Mouse (Mus musculus) left cerebral cortex, adult 18-20 months (tissue): Measurements from ENCODE around the gene Aff1. TPM values are rescaled to one million over a fixed set of nuclear protein-coding genes. Genes with fewer than 3 reads are reported as not detected.
A peak's percentile ranks its signal among the peaks of the same experiment; 100 is the strongest.

Experiments used
- DNase-seq, 2 experiments: peaks; one replicate each; pipeline ENCODE4 v3.0.0; 2021 to 2022; ENCODE audit warnings: low spot score in 2 of 2, mixed read lengths in 1 of 2
- total RNA-seq, 2 experiments: library from RNA; stranded (reverse); gene quantifications; 2 replicates each; pipeline ENCODE4 v1.2.3; 2021

The Aff1 gene
- total RNA-seq, 2 experiments from 2014 or later, result 13.3 to 15.4 TPM

DNA sequence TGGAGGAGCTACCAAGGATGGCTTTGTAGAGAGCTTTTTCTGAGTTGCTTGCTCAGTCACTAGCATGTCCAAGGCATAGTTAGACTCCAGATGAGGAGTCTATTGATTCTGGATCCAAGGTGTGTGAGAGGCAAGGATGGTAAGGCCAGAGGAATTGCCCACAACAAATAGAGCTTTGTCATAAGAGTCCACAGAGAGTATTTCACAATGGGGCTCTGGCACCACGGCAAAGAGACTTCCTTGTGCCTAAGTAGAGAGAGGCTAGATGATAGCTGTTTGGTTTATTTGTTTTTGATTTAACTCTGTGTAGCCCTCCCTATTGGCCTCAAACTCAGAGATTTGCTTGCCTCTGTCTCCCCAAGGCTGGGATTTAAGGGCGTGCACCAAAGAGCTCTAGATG lies 54.9 kb downstream of the Aff1 start:
- no peak for DNase-seq

DNA sequence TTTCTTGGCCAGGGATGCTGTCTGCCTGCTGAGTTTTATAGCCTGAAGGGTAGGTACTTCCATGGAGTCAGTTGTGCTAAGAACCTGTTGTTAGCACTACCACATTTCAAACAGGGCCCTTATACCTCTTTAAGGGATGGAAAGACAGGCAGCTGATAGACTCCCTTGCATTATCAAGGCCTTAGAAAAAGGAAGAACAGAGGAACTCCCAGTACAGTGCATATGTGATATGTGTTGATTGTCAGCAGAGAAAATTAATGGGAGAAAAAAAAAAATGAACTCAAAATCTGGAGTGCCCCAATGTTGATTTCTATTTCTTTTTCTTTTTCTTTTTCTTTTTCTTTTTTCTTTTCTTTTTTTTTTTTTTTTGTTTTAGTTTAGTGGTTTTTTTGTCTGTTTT lies 56.2 kb downstream of the Aff1 start:
- DNase-seq, result no peak

DNA sequence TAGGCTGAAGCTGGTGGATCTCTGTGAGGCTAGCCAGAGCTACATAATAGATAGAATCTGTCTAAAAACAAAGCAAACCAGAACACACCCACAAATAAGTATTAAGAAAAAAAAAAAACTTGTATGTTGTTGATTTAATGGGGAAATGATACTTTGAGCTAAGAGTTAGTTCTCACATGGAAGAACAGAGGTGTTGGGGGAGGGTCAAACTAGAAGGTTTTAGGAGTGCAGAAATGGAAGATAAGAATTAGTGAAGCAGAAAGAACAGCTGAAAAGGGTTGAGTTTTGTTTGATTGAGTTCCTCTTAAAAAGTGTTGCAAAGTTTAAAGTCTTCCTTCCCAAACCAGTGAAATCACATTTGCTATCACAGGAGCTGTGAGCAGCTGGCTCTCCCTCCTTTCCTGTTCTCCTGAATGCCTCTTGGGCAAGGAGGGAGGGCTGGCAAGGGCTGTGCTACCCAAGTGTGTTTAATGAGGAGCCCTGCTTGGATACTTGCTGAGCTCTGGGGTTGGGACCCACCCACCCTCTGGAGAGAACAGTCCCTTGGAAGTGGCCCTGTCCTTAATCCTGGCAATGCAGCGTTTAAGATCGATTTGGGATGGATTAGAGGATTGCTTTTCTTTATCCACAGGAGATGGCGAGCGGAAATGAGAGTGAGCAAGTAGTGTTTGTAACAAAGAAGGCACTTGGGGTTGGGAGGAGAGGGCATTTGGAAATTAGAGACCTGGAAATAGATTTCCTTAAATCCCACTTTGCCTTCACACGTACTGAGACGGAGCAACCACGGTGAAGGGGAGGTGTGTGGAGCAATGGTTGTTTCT lies 57.5 kb downstream of the Aff1 start:
- no peak for DNase-seq

DNA sequence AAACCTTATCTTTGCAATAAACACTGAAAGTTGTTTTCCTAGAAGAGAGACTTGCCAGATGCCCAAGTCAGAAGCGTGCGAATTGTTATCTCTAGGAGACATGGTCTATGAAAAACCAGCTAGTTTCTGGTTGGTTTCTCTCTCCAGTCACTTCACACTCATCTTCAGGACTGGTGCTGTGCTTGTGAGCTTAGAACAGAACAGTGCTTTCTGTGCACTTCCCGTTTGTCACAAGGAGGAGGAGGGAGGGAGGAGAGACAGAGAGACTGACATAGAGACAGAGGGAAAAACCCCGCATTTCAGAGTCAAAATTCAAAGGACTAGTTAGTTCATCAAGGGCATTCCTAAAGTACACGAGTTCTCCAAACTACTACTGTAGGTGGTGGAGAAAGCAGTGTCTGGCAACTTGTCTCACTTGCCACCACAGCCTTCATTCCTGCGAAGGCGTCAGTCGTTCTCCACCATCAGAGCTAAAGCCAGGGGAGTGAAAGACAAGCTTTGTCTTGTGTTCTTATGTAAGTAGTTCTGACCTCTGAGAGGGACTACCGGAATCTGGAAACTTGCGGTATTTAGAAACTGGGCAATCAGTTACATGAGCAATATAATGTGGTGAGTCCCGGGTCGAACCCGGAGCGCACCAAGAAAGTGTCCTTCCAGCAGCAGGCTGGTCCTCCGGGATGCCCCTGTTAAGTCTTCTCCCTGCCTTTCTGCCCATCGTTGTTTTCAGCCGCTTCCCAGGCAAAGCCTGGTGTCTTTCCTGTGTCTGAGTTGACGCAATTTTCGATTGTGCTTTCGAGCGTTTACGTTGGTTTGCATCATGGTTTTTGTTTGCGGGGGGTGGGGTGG lies 60.7 kb downstream of the Aff1 start:
- peak in 1 of 2 experiments; percentile 19 for DNase-seq

DNA sequence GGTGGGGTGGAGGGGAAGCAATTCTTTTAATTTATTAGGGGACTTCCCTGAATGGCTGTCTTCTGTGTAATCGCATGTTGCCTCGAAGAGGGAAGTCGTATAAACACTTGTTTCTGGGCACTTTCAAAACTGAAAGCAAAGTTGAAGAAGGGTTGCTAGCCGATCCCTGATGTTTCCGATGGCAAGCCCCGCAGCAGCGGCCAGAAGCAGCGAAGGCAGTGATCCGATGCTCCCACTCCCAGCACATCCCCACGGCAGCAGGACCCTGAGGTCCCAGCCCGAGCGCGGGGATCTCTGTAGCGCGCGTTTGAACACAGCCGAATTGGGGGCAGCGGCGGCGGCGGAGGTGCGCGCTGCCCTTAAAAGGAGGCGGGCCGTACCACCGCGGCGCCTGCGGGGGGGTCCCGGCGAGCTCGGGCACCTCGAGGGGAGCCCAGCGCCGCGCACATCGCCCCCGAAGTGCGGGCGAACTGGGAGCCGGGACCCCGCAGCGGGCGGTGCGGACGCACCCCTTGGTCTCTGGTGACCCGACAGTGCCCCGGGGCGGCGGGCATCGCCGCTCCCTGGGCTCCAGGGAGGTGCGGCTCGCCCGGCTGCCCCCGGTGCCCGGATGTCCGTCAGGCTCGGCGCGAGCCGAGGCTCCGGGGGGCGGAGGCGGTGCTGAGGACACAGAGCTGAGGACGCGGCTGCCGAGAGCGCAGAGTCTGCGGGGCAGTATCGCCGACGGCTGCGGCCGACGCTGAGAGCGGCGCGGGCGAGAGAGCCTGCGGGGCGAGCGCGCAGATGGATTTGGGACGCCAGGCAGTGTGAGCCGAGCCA lies 61.5 kb downstream of the Aff1 start:
- DNase-seq, result peak; percentile 75 to 84

DNA sequence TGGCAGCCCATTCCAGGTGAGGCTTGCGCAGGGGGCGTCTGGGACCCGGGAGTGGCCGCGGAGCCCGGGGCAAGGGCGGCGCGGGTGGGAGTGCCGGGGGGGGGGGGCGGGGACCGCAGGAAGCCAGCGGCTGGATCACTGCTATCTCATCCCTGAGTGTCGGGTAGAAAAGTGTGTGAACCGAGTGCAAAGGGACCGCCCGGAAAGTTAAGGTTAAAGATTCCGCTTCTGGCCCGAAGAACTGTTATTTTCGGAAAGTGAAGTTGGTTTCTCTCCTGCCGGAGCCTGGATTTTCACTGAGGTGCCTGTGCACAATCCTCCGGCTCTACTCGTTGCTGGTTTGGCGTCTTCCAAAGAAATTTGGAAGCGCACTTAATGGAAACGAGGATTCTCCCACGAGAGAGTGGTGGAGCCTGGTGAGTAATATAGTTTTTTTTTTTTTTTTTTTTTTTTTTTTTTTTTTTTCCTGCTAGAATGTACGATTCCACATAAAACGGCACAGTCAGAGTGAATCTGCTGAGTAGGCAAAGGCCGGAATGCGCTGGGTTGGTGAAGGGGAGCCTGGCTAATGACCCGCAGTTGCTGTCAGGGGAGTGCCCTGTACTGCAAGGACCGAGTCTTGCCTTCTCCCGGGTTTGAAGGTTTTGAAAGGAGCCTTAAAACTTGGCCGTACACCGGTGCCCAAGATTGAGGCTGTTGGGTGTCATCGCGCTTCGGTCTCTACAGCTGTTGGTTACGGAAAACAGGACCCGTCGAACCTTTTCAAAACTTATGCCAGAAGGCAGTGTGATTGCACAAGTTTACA lies 62.4 kb downstream of the Aff1 start:
- DNase-seq, result peak in 1 of 2 experiments; percentile 22

DNA sequence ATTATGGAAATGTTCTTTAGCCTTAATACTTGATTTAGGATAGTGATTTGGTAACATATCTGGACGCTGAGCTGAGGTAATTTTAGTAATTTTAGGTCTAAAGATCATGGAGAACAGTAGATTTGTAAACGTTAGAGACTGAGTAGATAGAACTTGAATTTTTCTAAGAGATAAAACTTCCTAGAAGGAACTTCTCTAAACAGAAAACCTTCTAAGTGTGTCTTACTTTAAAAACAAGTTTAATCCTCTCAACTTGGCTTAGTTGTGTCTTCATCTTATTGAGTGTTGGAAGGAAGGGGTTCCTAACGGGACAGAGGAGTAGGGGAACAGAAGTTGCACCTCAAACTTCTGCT lies 62.9 kb downstream of the Aff1 start:
- no peak for DNase-seq

DNA sequence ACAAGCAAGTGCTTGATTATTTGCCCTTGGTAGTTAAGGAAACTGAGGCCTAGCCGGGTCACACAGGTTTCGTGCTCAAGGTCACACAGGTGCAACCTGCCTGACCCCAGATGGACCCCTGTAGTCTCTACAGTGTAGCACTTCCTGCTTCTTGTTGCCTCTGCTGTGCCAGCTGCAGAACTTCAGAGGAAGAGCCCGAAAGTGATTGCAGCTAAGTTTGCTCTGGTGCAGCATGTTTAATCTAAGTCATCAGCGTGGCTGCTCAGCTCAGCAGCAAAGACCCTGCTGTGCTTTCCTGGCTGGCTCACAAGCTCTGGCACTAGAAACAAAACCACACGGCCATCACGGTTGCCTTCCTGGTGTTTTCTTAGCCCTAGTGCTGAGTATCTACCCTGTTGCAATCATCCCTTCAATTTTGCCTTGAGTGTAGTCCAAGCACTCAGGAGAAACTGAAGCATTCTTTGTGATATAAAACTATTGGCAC lies 64.1 kb downstream of the Aff1 start:
- no peak for DNase-seq

DNA sequence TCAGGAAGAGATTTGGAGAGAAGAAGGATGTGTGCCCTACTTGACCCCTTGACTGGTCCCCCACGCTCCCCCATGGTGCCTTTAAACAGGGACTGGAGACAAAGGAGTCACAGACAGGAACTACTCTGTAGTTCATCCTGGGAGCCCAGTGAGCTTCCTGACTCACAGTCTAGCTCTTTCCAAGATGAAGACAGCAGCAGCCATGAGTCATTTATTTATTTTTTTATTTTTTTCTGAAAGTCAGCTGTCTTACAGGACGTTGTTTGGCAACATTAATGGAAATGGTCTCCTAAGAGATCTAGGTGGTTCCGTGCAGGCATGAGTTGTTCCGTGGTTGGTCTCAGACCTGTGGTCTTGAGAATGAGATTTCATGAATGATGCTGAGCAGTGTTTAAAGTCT lies 66.3 kb downstream of the Aff1 start:
- no peak for DNase-seq

DNA sequence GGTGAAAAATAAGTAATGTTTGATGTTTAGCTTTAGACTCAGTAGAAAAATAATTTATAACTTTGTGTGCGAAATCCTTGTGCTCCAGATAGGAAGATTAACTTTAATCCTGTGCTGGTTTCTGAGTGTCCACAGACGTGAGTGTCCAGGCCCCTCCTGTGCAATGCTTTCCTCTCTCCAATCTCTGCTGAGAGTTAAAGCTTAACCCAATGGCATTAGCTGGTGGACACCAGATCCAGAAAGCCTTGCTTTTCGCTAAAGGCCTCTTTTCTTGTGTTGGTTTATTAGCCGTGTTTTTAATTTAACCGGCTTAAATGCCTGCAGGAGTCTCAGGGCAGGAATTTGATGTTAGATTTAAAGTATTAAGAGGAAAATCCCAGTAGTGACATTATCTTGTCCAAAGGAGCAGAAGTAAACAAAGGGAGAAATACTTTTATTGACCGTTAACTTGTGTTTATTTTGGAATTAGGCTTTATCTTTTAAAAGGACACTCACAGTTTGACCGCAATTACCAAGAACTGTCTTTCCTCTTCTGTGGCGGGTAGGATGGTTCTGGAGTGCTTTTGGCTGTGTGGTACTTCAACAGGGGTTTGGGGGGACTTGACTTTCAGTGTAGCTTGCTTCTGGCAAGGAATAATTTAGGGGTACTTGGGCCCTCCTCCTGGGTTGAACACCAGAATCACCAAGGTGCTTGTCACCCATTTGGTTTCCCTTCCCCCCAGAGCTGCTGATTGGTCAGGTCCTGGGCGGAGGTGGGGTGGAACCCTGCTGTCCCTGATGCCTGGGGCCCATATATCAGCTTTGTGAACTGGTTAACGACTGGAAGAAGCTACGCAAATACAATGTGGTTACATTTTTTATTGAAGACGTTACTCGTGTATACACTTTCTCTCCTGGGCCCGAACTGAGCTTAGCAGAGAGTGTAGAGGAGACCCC lies 67.6 kb downstream of the Aff1 start:
- DNase-seq, result no peak

DNA sequence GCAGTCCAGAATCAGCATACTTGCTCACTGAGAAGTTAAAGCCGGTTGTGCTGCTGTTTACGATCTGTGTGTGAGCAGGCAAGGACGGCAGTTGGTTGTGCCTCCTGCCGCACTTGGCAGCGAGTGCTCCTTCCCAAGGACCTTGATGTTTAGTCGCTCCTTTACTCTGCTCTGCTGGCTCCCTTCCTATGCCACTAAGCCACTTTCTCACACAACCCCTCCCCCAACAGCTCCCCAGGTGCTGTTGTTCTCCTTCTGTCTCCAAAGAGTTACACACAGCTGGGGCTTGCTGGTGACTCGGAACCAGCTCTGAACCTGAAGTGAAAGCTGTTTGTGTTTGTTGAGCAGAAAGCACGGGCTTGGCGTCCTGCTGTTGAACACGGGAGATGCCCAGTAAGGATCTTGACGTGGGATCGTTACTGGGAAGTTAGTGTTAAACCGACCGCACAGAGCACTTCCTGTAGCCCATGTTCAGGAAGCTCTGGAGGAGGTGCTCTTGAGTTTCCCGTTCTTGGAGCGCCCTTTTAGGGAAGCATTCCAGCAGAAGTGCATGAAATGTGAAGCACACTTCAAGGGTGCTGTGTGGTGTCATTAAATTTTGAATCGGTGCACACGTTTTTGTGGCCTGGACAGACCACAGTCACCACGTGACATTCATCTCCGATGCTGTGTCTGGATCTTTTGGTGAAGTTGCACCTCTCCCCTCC lies 68.4 kb downstream of the Aff1 start:
- DNase-seq, result no peak

DNA sequence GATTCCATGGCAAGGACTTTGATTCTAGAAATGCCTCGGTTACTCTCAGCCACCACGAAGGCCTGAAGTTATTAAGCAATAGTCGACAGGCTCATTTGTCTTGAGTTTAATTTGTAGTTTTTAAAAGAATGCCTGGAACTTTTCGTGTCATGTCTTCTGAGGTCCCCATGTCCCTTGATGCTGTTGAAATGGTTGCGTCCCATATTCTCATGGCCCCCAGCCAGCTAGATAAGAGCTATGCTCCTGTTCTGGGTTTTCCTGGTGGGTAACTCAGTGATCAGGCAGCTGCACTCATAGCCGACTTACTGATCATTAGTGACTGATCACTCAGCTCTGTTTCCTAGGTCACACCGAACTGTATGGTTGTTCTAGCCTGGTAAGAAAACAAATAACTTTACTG lies 69.6 kb downstream of the Aff1 start:
- no peak for DNase-seq

DNA sequence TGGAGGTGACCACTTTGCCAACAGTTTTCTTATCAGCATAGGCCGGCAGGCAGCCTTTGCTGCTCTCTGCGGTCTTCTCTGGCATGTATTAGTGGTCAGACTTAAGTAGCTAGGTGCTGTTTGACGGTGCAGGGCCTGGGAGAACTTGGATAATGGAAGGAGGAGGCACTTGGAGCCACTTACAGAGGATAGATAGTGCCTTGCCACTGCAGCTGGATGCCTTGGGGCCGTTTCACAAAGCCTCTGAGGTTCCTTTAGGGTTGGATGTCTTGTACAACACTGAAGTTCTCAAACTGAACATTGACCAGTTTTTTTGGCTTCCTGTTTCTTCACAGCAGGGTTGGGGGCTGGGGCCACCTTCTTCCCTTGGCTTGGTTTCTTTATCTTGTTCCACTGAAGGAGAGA lies 70.7 kb downstream of the Aff1 start:
- DNase-seq, result no peak

DNA sequence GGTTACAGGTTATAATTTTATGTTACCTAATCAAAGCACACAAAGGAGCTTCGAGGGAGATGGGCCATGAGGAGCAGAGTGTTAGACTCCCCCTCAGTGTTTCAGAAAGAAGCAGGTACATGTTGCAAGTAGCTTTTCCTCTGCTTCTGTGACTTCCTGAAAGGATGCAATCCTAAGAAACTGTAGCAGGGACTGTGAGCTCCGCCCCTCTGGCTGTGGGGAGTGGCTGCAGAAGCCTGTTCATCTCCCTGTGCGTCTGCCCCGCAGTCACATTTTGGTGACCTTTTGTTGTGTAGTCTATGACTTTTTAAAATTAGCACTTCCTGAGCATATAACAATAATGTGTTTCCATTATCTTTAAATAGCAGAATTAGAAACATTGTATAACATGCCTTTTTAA lies 73.2 kb downstream of the Aff1 start:
- no peak for DNase-seq

DNA sequence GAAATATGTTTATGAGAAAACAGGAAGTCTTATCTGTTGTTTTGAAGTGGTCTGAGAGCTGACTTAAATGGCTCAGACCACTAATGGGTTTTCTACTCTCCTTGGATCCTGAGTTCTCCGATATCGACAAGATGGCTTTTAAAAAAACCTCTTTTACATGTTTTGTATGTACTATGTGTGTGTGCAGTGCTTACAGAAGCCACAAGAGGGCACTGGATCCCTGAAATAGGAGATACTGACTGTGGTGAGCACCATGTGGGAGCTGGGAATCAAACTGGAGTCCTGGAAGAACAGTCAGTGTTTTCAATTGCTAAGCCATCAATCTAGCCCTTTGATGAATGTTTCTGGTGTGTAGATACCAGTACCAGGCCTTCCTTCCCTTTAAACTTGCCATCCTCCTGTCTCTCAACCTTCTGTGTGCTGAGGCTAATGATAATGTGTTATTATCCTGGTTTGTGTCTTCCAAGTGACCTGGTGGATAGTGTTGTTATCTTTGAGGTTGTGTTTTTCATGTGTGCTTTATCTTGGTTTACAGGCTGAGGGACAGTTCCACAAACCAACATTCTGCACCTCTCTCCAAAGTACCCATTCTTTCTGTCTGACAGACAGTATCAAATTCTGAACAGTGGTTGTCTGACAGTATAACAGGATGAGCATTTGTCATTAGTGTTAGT lies 73.7 kb downstream of the Aff1 start:
- no peak for DNase-seq

DNA sequence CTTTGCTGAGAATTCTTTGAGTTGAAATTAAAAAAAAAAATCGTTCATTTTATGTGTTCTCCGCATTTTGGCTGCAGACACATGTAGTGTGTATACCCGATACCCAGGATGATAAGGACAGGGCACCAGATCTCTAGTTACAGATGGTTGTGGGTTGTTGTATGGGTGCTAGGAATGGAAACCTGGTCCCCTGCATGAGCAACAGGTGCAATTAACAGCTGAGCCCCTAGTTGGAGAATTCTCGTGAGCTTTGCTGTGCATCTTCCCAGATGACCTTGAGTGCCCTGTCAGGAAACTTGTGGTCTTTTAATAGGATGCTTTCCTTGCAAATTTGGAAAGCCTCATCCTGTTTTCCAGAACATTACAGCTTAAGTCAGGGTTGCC lies 74.2 kb downstream of the Aff1 start:
- DNase-seq, result no peak

DNA sequence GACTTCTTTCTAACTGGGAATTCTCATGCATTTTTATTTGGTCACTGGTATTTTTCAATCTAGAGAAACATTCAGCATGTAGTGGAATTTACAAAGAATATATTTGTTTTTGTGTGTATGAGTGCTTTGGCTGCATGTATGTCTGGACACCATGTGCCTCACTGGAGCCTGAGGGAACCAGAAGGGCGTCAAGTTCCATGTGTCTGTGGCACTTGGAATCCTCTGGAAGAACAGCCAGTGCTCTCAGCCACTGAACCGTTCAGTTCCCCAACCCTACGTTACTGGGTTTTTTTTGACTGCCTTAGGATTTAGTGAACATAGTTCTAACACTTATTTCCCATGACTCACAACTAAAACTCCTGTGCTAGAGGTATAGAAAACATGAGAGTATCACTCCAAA lies 76.8 kb downstream of the Aff1 start:
- DNase-seq, result no peak

DNA sequence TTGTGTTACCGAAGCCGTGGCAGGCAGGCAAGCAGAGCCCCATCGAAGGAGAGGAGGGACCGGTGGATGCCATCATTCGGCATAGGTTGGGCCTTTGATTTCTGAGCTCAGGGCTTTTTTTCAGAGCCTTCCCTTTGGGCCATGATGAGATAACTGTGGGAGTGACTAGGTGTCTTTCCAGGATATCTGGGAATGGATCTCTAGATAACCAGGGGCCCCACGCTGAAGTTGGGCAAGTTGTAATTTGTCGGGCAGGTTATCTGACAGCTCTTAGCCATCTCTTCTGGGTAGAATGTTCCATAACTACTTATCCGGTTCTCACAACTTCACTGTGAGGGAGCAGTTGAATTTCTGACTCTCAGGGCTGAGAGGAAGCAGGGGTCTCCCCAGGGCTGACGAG lies 77.5 kb downstream of the Aff1 start:
- DNase-seq, result no peak
